Mouse (Mus musculus): ENCODE data around the gene Tmem45a2. TPM values are rescaled to one million over a fixed set of nuclear protein-coding genes. Genes with fewer than 3 reads are reported as not detected.

Tmem45a2 gene
- 0.08 TPM in 1 of 2 replicates, not detected in the other for polyA plus RNA-seq (2014; fragmentation: Nextera tagmentation; extraction: Ambion mirVana)

DNA sequence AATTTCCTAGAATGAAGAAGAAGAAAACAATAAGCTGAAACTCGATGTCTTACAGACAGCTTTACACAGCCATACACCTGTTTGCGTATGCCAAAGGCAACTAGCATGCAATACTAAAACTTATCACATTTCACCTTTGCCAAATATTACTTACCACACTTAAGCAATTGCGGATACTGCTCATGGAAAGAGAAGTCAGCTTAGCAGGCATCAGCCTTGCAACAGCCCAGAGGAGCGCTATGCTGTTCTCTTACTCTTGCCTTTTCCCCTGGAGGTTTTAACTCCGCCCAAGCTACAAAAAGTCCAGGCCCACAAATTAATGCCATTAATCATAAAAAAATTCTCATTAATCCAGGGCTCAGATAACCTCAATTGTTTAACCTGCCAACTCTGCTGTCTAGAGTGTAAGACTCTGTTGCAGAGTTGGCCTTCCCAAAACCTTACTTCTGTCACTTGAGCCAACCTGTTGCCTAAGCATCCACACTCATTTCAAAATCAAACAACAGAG lies at the start of gene Tmem45a2:
Gene Tmem45a2 (minus strand): TSS at position 241 of the 508 bp plus-strand sequence.
- H3K4me2 ChIP-seq (ENCODE audit: low read depth, low read length): no peak within 1 kb of the TSS
- DNase-seq (ENCODE audit: low spot score) (no peak), ATAC-seq (ENCODE audit: low read depth) (no peak)
- H3K9me3 ChIP-seq (ENCODE audit: control insufficient read depth, low read length): no peaks in the 10 kb centered on the region
- no peaks in the 10 kb centered on the region for H3K4me1 ChIP-seq (ENCODE audit: control insufficient read depth, insufficient read depth, low read length)
- no peak within 1 kb of the TSS for H3K4me3 ChIP-seq (ENCODE audit: low read depth, low read length)
- no peak within 1 kb of the TSS for H3K27ac ChIP-seq (replicated peaks; ENCODE audit: low read depth, low read length)
- H3K36me3 ChIP-seq (ENCODE audit: control insufficient read depth, insufficient read depth, low read length): no peaks in the 10 kb centered on the region
- no peaks in the 10 kb centered on the region for H3K27me3 ChIP-seq (replicated peaks; ENCODE audit: control insufficient read depth, insufficient read depth, low read length)
- H3K9ac ChIP-seq (ENCODE audit: low read depth, low read length): no peak within 1 kb of the TSS
- WGBS: 92% methylated on average over 5 of the region's 5 CpGs

GRCm38 (mm10) chr16:57117562-57117961 lies 46.4 kb upstream of the Tmem45a2 start:
- 80% methylated on average over 2 of the region's 2 CpGs for WGBS
- no peak for ATAC-seq (ENCODE audit: low read depth)
- DNase-seq (ENCODE audit: low spot score): no peak
- Histone ChIP-seq H3K4me2 (ENCODE audit: low read depth, low read length) (no peak overlapping the region), H3K27me3 (replicated peaks; ENCODE audit: control insufficient read depth, insufficient read depth, low read length) (no peaks in the 10 kb centered on the region), H3K4me1 (ENCODE audit: control insufficient read depth, insufficient read depth, low read length) (peaks cover under 1% of the 10 kb centered on the region; the same call in 1 of the 2 replicates), H3K9me3 (ENCODE audit: control insufficient read depth, low read length) (no peaks in the 10 kb centered on the region), H3K4me3 (ENCODE audit: low read depth, low read length) (no peak overlapping the region), H3K36me3 (ENCODE audit: control insufficient read depth, insufficient read depth, low read length) (no peaks in the 10 kb centered on the region), H3K27ac (replicated peaks; ENCODE audit: low read depth, low read length) (no peak overlapping the region), H3K9ac (ENCODE audit: low read depth, low read length) (no peak overlapping the region)

GRCm38 (mm10) chr16:57116066-57116465 lies 44.9 kb upstream of the Tmem45a2 start:
- peak; percentile 42 for DNase-seq (ENCODE audit: low spot score)
- H3K9ac ChIP-seq (ENCODE audit: low read depth, low read length): no peak overlapping the region
- no peak for ATAC-seq (ENCODE audit: low read depth)
- H3K27me3 ChIP-seq (replicated peaks; ENCODE audit: control insufficient read depth, insufficient read depth, low read length): no peaks in the 10 kb centered on the region
- H3K4me2 ChIP-seq (ENCODE audit: low read depth, low read length): no peak overlapping the region
- no peak overlapping the region for H3K4me3 ChIP-seq (ENCODE audit: low read depth, low read length)
- H3K9me3 ChIP-seq (ENCODE audit: control insufficient read depth, low read length): no peaks in the 10 kb centered on the region
- no peaks in the 10 kb centered on the region for H3K4me1 ChIP-seq (ENCODE audit: control insufficient read depth, insufficient read depth, low read length)
- no peaks in the 10 kb centered on the region for H3K36me3 ChIP-seq (ENCODE audit: control insufficient read depth, insufficient read depth, low read length)
- no peak overlapping the region for H3K27ac ChIP-seq (replicated peaks; ENCODE audit: low read depth, low read length)

- no peak overlapping the region for H3K27ac ChIP-seq (replicated peaks; ENCODE audit: low read depth, low read length)
- H3K27me3 ChIP-seq (replicated peaks; ENCODE audit: control insufficient read depth, insufficient read depth, low read length): no peaks in the 10 kb centered on the region
- no peak overlapping the region for H3K4me2 ChIP-seq (ENCODE audit: low read depth, low read length)
- H3K36me3 ChIP-seq (ENCODE audit: control insufficient read depth, insufficient read depth, low read length): no peaks in the 10 kb centered on the region
- DNase-seq (ENCODE audit: low spot score): no peak
- no peak overlapping the region for H3K9ac ChIP-seq (ENCODE audit: low read depth, low read length)
- 74% methylated on average over 5 of the region's 5 CpGs for WGBS
- no peak for ATAC-seq (ENCODE audit: low read depth)
- H3K4me1 ChIP-seq (ENCODE audit: control insufficient read depth, insufficient read depth, low read length): no peaks in the 10 kb centered on the region
- no peak overlapping the region for H3K4me3 ChIP-seq (ENCODE audit: low read depth, low read length)
- no peaks in the 10 kb centered on the region for H3K9me3 ChIP-seq (ENCODE audit: control insufficient read depth, low read length)
Observed at GRCm38 (mm10) chr16:57106185-57106960, 35.2 kb upstream of the Tmem45a2 start.

DNA sequence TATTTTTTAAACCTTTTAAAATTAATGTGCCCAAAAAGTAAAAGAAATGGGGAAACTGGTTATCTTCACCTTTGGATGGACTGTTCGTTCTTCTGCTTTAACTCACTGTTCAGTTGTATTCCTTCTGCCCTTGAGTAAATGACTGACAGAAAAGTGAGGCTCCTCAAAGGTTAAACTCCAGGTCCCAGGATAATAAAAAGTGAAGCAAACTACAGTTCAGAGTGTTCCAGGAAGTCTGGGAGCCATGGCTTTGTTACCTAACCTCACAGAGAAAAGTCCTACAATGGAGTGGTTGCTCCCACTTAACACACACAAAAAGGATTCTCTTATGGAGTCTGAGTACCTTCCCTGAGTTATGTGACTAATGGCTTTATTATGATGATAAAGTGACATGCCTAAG lies 30.0 kb upstream of the Tmem45a2 start:
- Histone ChIP-seq H3K9me3 (ENCODE audit: control insufficient read depth, low read length) (no peaks in the 10 kb centered on the region), H3K9ac (ENCODE audit: low read depth, low read length) (no peak overlapping the region), H3K36me3 (ENCODE audit: control insufficient read depth, insufficient read depth, low read length) (no peaks in the 10 kb centered on the region), H3K27ac (replicated peaks; ENCODE audit: low read depth, low read length) (no peak overlapping the region), H3K27me3 (replicated peaks; ENCODE audit: control insufficient read depth, insufficient read depth, low read length) (no peaks in the 10 kb centered on the region), H3K4me2 (ENCODE audit: low read depth, low read length) (no peak overlapping the region), H3K4me3 (ENCODE audit: low read depth, low read length) (no peak overlapping the region), H3K4me1 (ENCODE audit: control insufficient read depth, insufficient read depth, low read length) (no peaks in the 10 kb centered on the region)
- DNase-seq (ENCODE audit: low spot score): no peak
- 84% methylated on average over 1 of the region's 1 CpGs for WGBS
- no peak for ATAC-seq (ENCODE audit: low read depth)

- no peaks in the 10 kb centered on the region for H3K9me3 ChIP-seq (ENCODE audit: control insufficient read depth, low read length)
- no peak overlapping the region for H3K4me3 ChIP-seq (ENCODE audit: low read depth, low read length)
- no peak overlapping the region for H3K4me2 ChIP-seq (ENCODE audit: low read depth, low read length)
- 73% methylated on average over 5 of the region's 5 CpGs for WGBS
- H3K36me3 ChIP-seq (ENCODE audit: control insufficient read depth, insufficient read depth, low read length): no peaks in the 10 kb centered on the region
- no peaks in the 10 kb centered on the region for H3K27me3 ChIP-seq (replicated peaks; ENCODE audit: control insufficient read depth, insufficient read depth, low read length)
- H3K27ac ChIP-seq (replicated peaks; ENCODE audit: low read depth, low read length): no peak overlapping the region
- no peak for ATAC-seq (ENCODE audit: low read depth)
- H3K9ac ChIP-seq (ENCODE audit: low read depth, low read length): no peak overlapping the region
- H3K4me1 ChIP-seq (ENCODE audit: control insufficient read depth, insufficient read depth, low read length): no peaks in the 10 kb centered on the region
- no peak for DNase-seq (ENCODE audit: low spot score)
Observed at GRCm38 (mm10) chr16:57099572-57100237, 28.5 kb upstream of the Tmem45a2 start.

GRCm38 (mm10) chr16:57098468-57099144 lies 27.4 kb upstream of the Tmem45a2 start:
- Histone ChIP-seq H3K36me3 (ENCODE audit: control insufficient read depth, insufficient read depth, low read length) (no peaks in the 10 kb centered on the region), H3K27me3 (replicated peaks; ENCODE audit: control insufficient read depth, insufficient read depth, low read length) (no peaks in the 10 kb centered on the region), H3K4me1 (ENCODE audit: control insufficient read depth, insufficient read depth, low read length) (no peaks in the 10 kb centered on the region), H3K9me3 (ENCODE audit: control insufficient read depth, low read length) (no peaks in the 10 kb centered on the region), H3K27ac (replicated peaks; ENCODE audit: low read depth, low read length) (no peak overlapping the region), H3K4me2 (ENCODE audit: low read depth, low read length) (no peak overlapping the region), H3K9ac (ENCODE audit: low read depth, low read length) (no peak overlapping the region), H3K4me3 (ENCODE audit: low read depth, low read length) (no peak overlapping the region)
- DNase-seq (ENCODE audit: low spot score) (peak; percentile 16), ATAC-seq (ENCODE audit: low read depth) (peak; percentile 33; the same call in 1 of the 2 replicates)
- WGBS: 50% methylated on average over 7 of the region's 7 CpGs

DNA sequence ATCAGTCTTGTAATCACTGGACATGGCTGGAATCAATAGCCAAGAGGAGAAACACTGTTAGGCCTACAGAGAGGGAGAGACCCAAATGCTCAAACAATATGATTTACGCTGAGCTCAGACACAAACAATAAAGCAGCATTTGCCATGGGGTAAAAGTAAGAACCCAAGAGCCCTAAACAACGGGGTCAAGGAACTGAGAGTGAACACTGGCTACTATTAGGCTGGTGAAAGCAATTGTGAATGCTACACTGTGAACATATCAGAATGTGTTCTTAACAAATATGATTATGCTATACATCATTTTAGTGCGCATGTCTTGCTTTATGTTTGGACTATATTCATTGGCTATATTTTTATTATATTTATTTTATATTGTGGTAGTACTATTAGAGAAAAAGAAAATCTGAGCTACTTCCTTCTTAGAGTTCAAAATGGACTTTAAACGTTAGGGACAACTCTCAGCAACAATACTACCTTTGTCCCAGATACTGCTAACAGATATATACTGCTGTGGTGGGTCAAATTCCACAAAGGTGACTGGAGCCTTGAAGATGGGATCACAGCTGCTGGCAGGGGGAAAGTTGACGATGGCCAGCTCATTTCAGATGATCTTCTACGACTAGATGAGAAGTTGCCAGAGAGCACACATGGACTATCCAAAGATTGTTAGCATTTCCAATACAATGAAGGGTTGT lies 21.9 kb upstream of the Tmem45a2 start:
- Histone ChIP-seq H3K4me1 (ENCODE audit: control insufficient read depth, insufficient read depth, low read length) (no peaks in the 10 kb centered on the region), H3K36me3 (ENCODE audit: control insufficient read depth, insufficient read depth, low read length) (no peaks in the 10 kb centered on the region), H3K4me2 (ENCODE audit: low read depth, low read length) (no peak overlapping the region), H3K27ac (replicated peaks; ENCODE audit: low read depth, low read length) (no peak overlapping the region), H3K4me3 (ENCODE audit: low read depth, low read length) (no peak overlapping the region), H3K9me3 (ENCODE audit: control insufficient read depth, low read length) (no peaks in the 10 kb centered on the region), H3K27me3 (replicated peaks; ENCODE audit: control insufficient read depth, insufficient read depth, low read length) (no peaks in the 10 kb centered on the region), H3K9ac (ENCODE audit: low read depth, low read length) (no peak overlapping the region)
- DNase-seq (ENCODE audit: low spot score) (no peak), ATAC-seq (ENCODE audit: low read depth) (no peak)
- WGBS: 65% methylated on average over 6 of the region's 6 CpGs

Data from embryonic facial prominence, embryonic 14.5 days (tissue).